Mouse (Mus musculus) spleen, postnatal 0 days (tissue): Measurements from ENCODE around the gene Noxo1. TPM values are rescaled to one million over a fixed set of nuclear protein-coding genes. Genes with fewer than 3 reads are reported as not detected.

Experiments used
- polyA plus RNA-seq: library from polyadenylated mRNA; unstranded; fragments of >200 nt; fragmentation: Nextera tagmentation; extraction: Ambion mirVana; gene quantifications from 2 replicates; pipeline ENCODE4 v1.2.1, GENCODE M21; 2015

The Noxo1 gene
- 0.81 and 1.3 TPM in 2 replicates for polyA plus RNA-seq

DNA sequence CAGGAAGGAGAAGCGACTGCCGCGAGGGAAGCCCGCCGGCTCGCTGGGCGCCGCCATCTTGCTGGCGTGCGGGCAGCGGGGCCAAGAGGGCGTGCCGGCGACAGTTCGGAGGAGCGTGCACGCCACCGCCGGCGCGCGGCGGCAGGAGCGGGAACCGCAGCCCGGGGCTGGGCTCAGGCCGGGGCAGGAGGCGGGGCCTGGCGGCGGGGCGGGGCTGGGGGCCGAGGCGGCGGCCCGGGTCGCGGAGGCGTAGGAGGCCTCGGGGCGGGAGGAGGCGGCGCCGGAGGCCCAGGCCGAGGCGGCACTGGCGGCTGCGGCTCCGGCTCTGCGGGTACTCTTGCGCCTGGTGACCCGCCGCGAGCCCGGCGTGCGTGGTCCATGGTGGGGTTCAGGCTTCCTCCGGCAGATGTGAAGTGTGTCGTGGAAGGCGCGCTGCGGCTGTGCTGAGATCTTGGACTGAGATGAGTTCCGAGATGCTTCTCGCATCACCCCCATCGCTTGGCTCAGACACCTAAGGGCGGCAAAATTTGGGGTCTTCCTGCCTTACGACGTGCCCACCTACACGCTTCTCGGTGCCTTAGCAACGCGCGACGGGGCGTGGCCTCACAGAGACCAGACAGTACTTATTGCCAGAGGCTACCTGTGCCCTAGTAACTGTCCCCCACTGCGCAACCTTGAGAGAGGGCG lies at the start of gene Noxo1, which contains the start of gene Gfer:
Gene Noxo1, plus strand, starts transcription at position 224 of the 687 bp plus-strand sequence.
Gene Gfer, minus strand, starts transcription at position 146 of the 687 bp plus-strand sequence.

GRCm38 (mm10) chr17:24650070-24650616 lies 45.9 kb upstream of the Noxo1 start, which contains the start of gene Slc9a3r2:
Slc9a3r2 (minus strand) TSS chr17:24650327.

DNA sequence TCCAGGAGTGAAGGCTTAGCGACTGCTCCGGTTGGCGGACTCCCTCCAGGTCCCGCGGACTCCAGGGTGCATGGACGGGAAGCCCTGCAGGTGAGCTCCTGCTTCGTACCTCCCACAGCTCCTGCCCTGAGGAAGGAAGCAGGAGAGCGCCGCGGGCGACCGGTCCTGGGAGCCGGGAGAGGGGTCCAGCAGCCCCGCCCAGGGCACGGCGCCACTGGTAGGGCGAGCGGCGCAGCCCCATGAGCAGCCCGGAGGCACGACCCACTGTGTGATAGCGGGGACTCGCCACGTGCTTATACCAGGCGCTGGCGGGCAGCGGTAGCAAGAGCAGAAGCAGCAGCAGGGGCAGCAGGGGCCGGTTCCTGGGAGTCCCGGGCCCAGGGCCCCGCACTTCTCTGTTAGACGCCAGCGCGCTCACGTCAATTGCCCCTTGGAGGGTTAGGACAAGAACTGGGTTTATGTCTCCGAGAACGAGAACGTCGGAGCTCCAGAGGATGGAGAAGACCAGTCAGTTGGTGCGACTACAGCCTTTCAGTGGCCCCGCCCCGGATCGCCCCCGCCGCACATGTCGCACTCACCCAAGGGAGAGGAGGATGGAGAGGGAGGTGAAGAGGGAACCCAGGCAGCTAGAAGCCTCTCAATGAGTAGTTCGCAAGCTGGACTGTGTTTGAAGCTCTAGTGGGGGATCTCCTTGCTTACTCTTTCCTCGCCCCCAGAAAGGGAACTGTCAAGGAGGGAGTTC lies 37.8 kb upstream of the Noxo1 start, which contains the start of gene Npw:
Gene Npw, minus strand, starts transcription at position 441 of the 742 bp plus-strand sequence.

GRCm38 (mm10) chr17:24669545-24670245 lies 26.3 kb upstream of the Noxo1 start, which contains the start of gene Zfp598:
Zfp598 (plus strand) TSS chr17:24669687.

GRCm38 (mm10) chr17:24689251-24690081 lies 6.6 kb upstream of the Noxo1 start, which contains the start of gene Syngr3:
Syngr3 (minus strand) TSS chr17:24689955.

GRCm38 (mm10) chr17:24706982-24707800 lies 11.2 kb downstream of the Noxo1 start, which contains the start of gene Tbl3:
Tbl3 (minus strand) TSS chr17:24707660.

DNA sequence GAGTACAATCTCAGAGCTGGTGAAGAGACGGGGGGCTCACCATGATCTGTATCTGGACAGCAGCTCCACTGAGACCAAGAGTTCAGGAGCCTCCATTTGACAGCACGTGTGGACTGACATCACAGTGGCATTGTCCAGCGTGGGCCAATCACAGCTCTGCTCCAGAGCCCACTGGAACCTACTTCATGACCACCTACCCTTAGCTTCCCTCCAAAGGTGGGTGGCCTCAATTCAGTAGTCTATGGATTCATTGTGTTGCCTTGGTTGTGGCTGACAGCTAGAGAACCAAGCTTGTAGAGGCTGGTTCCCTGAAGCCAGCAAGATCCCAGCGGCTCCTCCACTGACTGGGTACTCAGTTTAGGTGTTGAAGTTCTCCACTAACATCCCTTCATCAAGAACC lies 21.9 kb downstream of the Noxo1 start, which contains the start of the genes Rnf151 and Rps2:
Gene Rnf151, minus strand, starts transcription at position 121 of the 400 bp plus-strand sequence.
Gene Rps2, plus strand, starts transcription at position 174 of the 400 bp plus-strand sequence.

DNA sequence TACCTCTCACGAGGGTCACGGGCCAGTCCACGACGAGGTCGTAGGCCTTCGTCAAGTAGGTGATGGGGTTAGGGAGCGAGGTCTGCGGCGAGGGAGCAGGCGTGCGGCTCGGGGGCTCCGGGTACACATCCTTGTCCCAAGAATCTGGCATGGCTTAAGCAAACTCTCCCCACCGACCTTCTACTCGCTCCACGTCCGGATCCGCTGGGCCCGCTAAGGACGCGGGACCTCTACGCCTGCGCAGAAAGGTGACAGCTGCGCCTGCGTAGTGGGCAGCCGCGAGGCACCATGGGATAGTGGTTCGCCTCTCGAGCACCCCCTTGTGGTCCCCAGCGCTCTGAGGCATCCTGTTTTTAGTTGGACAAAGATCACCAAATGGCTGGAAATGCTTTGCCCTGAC lies 28.1 kb downstream of the Noxo1 start, which contains the start of gene Ndufb10:
Gene Ndufb10, minus strand, starts transcription at position 295 of the 400 bp plus-strand sequence.

DNA sequence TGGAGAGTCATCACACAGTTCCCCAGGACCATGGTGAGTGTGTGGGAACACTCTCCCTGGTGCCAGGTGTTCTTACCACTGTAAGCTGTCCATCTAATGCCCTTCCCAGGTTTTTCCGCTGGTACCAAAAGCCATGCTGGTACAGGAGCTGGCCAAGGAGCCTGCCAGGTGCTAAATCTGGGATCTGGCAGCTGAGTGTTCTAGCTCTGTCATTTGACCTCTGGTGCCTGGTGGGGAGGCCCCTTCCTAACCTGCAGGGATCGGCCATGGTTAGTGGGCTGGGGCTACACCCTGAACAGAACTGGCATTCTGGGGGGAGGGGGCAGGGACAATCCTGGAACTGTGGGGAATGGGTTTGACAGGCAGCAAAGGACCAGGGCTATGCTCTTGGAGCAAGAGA lies 31.6 kb downstream of the Noxo1 start, which contains the start of gene Rpl3l:
Gene Rpl3l, plus strand, starts transcription at position 203 of the 400 bp plus-strand sequence.

DNA sequence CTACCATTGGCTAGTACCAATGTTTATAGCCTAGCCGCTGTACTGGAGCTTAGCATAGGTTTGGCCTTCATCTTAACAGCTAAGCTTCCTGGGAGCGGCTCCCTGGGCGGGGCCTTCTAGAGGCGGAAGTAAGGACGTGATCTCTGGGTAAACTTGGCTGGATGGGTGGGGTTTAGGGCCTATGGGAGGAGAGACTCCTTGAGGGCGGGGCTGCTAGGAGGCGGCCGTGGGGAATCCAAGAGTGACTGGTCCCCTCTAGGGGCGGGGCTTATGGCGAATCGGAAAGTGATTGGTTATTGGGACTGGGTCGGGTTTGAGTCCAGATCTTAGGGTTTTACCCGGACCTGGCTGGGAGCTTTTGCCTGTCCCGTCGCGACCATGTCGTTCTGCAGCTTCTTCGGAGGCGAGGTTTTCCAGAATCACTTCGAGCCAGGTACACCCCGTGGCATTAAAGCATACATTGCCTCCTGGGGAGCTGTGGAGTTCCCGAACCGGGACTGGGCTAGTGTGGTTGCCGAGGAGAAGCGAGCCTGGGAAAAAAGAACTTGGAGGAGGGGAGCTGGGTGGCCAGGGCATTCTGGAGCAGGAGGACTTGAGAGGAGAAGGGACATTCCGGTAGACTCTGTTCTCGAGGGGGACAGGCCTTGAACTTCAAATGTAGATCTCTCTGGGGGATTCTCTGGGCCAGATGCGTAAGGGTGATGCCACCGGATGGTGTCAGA lies 40.5 kb downstream of the Noxo1 start, which contains the start of gene Msrb1:
Gene Msrb1, plus strand, starts transcription at position 313 of the 722 bp plus-strand sequence.

Other genes with a start within 250 kb of the Noxo1 start
- gene E4f1, start 225.9 kb upstream of the Noxo1 start, polyA plus RNA-seq, result 17.4 and 20.1 TPM in 2 replicates
- 74.7 and 81.1 TPM in 2 replicates for gene Pgp, start 225.8 kb upstream of the Noxo1 start, polyA plus RNA-seq
- gene Bricd5, start 222.3 kb upstream of the Noxo1 start, polyA plus RNA-seq, result not detected in 2 replicates
- gene Mlst8, start 217.2 kb upstream of the Noxo1 start, polyA plus RNA-seq, result 14.6 and 17.9 TPM in 2 replicates
- gene Caskin1, start 207.6 kb upstream of the Noxo1 start, polyA plus RNA-seq, result 0.38 and 0.40 TPM in 2 replicates
- gene Traf7, start 168.3 kb upstream of the Noxo1 start, polyA plus RNA-seq, result 41.7 and 45.4 TPM in 2 replicates
- 1.5 and 2.3 TPM in 2 replicates for gene Rab26, start 162.0 kb upstream of the Noxo1 start, polyA plus RNA-seq
- gene Pkd1, start 146.4 kb upstream of the Noxo1 start, polyA plus RNA-seq, result 4.8 and 12.3 TPM in 2 replicates
- gene Tsc2, start 63.6 kb upstream of the Noxo1 start, polyA plus RNA-seq, result 33.4 and 33.5 TPM in 2 replicates
- 6.9 and 8.2 TPM in 2 replicates for gene Nthl1, start 63.6 kb upstream of the Noxo1 start, polyA plus RNA-seq
- 32.8 and 46.2 TPM in 2 replicates for gene Slc9a3r2, start 45.9 kb upstream of the Noxo1 start, polyA plus RNA-seq
- gene Npw, start 37.8 kb upstream of the Noxo1 start, polyA plus RNA-seq, result 0.44 and 0.54 TPM in 2 replicates
- gene Zfp598, start 26.5 kb upstream of the Noxo1 start, polyA plus RNA-seq, result 9.6 and 9.9 TPM in 2 replicates
- gene Syngr3, start 6.3 kb upstream of the Noxo1 start, polyA plus RNA-seq, result 0.06 and 0.11 TPM in 2 replicates
- gene Gfer, start 78 bp upstream of the Noxo1 start, polyA plus RNA-seq, result 31.0 and 32.6 TPM in 2 replicates
- gene Tbl3, start 11.4 kb downstream of the Noxo1 start, polyA plus RNA-seq, result 35.3 and 37.9 TPM in 2 replicates
- not detected in 2 replicates for gene Rnf151, start 21.8 kb downstream of the Noxo1 start, polyA plus RNA-seq
- 1,569 and 1,600 TPM in 2 replicates for gene Rps2, start 21.9 kb downstream of the Noxo1 start, polyA plus RNA-seq
- gene Ndufb10, start 28.2 kb downstream of the Noxo1 start, polyA plus RNA-seq, result 212 and 230 TPM in 2 replicates
- 1.1 and 1.3 TPM in 2 replicates for gene Rpl3l, start 31.6 kb downstream of the Noxo1 start, polyA plus RNA-seq
- gene Msrb1, start 40.4 kb downstream of the Noxo1 start, polyA plus RNA-seq, result 103 and 110 TPM in 2 replicates
- gene Hs3st6, start 56.8 kb downstream of the Noxo1 start, polyA plus RNA-seq, result not detected in 2 replicates
- gene Meiob, start 108.1 kb downstream of the Noxo1 start, polyA plus RNA-seq, result 0.32 and 0.78 TPM in 2 replicates
- gene Hagh, start 143.9 kb downstream of the Noxo1 start, polyA plus RNA-seq, result 168 and 186 TPM in 2 replicates
- gene Fahd1, start 154.1 kb downstream of the Noxo1 start, polyA plus RNA-seq, result 54.4 and 61.1 TPM in 2 replicates
- 0.08 and 0.21 TPM in 2 replicates for gene Igfals, start 169.8 kb downstream of the Noxo1 start, polyA plus RNA-seq
- gene Nubp2, start 190.1 kb downstream of the Noxo1 start, polyA plus RNA-seq, result 73.8 and 78.0 TPM in 2 replicates
- gene Spsb3, start 190.4 kb downstream of the Noxo1 start, polyA plus RNA-seq, result 51.9 and 55.4 TPM in 2 replicates
- gene Eme2, start 198.9 kb downstream of the Noxo1 start, polyA plus RNA-seq, result 11.8 and 12.7 TPM in 2 replicates
- gene Mrps34, start 198.9 kb downstream of the Noxo1 start, polyA plus RNA-seq, result 71.0 and 73.0 TPM in 2 replicates
- gene Nme3, start 200.3 kb downstream of the Noxo1 start, polyA plus RNA-seq, result 66.5 and 77.6 TPM in 2 replicates
- gene Mapk8ip3, start 240.7 kb downstream of the Noxo1 start, polyA plus RNA-seq, result 12.6 and 13.3 TPM in 2 replicates